Mouse (Mus musculus): ENCODE data around the gene Zfp428. TPM values are rescaled to one million over a fixed set of nuclear protein-coding genes. Genes with fewer than 3 reads are reported as not detected.

The Zfp428 gene
- polyA plus RNA-seq, 1 experiment from 2014 or later: 201 TPM

GRCm38 (mm10) chr7:24469126-24469525 lies 37.7 kb upstream of the Zfp428 start:
- Histone ChIP-seq H3K36me3 (replicated peaks; ENCODE audit: control insufficient read depth, insufficient read depth) (no peaks in the 10 kb centered on the region), H3K9ac (no peak overlapping the region), H3K27me3 (ENCODE audit: control insufficient read depth, insufficient read depth, low read length) (no peaks in the 10 kb centered on the region), H3K27ac (no peak overlapping the region), H3K4me2 (replicated peaks) (no peak overlapping the region), H3K9me3 (ENCODE audit: control insufficient read depth, low read length) (no peaks in the 10 kb centered on the region), H3K4me1 (replicated peaks; ENCODE audit: control insufficient read depth, insufficient read depth, low read length) (no peaks in the 10 kb centered on the region), H3K4me3 (replicated peaks; ENCODE audit: low read length) (no peak overlapping the region)
- WGBS: 87% methylated on average over 3 of the region's 3 CpGs
- DNase-seq (ENCODE audit: low spot score) (no peak), ATAC-seq (ENCODE audit: low FRiP score) (no peak)

GRCm38 (mm10) chr7:24470356-24470755 lies 36.5 kb upstream of the Zfp428 start:
- Histone ChIP-seq H3K9me3 (ENCODE audit: control insufficient read depth, low read length) (no peaks in the 10 kb centered on the region), H3K4me1 (replicated peaks; ENCODE audit: control insufficient read depth, insufficient read depth, low read length) (no peaks in the 10 kb centered on the region), H3K36me3 (replicated peaks; ENCODE audit: control insufficient read depth, insufficient read depth) (no peaks in the 10 kb centered on the region), H3K27me3 (ENCODE audit: control insufficient read depth, insufficient read depth, low read length) (no peaks in the 10 kb centered on the region), H3K4me3 (replicated peaks; ENCODE audit: low read length) (no peak overlapping the region), H3K9ac (no peak overlapping the region), H3K27ac (no peak overlapping the region), H3K4me2 (replicated peaks) (no peak overlapping the region)
- DNase-seq (ENCODE audit: low spot score): no peak
- 96% methylated on average over 7 of the region's 7 CpGs for WGBS
- no peak for ATAC-seq (ENCODE audit: low FRiP score)

DNA sequence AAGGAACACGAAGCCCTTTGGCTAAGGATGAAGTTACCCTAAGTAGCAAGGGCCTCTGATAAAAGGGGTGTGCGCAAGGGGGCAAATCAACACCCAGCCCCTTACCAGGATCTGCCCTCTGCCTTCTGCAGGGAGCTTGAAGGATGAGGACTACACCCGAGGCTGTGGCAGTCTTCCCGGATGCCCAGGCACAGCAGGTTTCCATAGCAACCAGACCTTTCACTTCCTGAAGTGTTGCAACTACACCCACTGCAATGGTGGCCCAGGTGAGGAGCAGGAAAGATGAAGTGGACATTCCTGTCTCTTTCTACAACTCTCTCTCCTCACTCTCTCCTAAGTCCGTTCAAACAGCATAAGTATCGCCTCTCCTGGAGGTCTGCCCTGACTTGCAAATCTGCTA lies 34.4 kb upstream of the Zfp428 start:
- Histone ChIP-seq H3K4me2 (replicated peaks) (no peak overlapping the region), H3K36me3 (replicated peaks; ENCODE audit: control insufficient read depth, insufficient read depth) (no peaks in the 10 kb centered on the region), H3K9ac (no peak overlapping the region), H3K4me3 (replicated peaks; ENCODE audit: low read length) (no peak overlapping the region), H3K9me3 (ENCODE audit: control insufficient read depth, low read length) (no peaks in the 10 kb centered on the region), H3K27ac (no peak overlapping the region), H3K27me3 (ENCODE audit: control insufficient read depth, insufficient read depth, low read length) (no peaks in the 10 kb centered on the region), H3K4me1 (replicated peaks; ENCODE audit: control insufficient read depth, insufficient read depth, low read length) (no peaks in the 10 kb centered on the region)
- ATAC-seq (ENCODE audit: low FRiP score) (no peak), DNase-seq (ENCODE audit: low spot score) (no peak)
- 71% methylated on average over 6 of the region's 6 CpGs for WGBS

GRCm38 (mm10) chr7:24472937-24473336 lies 33.9 kb upstream of the Zfp428 start:
- H3K4me3 ChIP-seq (replicated peaks; ENCODE audit: low read length): no peak overlapping the region
- WGBS: 80% methylated on average over 7 of the region's 7 CpGs
- ATAC-seq (ENCODE audit: low FRiP score): no peak
- no peaks in the 10 kb centered on the region for H3K27me3 ChIP-seq (ENCODE audit: control insufficient read depth, insufficient read depth, low read length)
- H3K9me3 ChIP-seq (ENCODE audit: control insufficient read depth, low read length): no peaks in the 10 kb centered on the region
- no peak for DNase-seq (ENCODE audit: low spot score)
- no peaks in the 10 kb centered on the region for H3K36me3 ChIP-seq (replicated peaks; ENCODE audit: control insufficient read depth, insufficient read depth)
- H3K9ac ChIP-seq: no peak overlapping the region
- no peak overlapping the region for H3K4me2 ChIP-seq (replicated peaks)
- no peaks in the 10 kb centered on the region for H3K4me1 ChIP-seq (replicated peaks; ENCODE audit: control insufficient read depth, insufficient read depth, low read length)
- H3K27ac ChIP-seq: no peak overlapping the region

- Histone ChIP-seq H3K9ac (no peak overlapping the region), H3K4me2 (replicated peaks) (no peak overlapping the region), H3K9me3 (ENCODE audit: control insufficient read depth, low read length) (no peaks in the 10 kb centered on the region), H3K36me3 (replicated peaks; ENCODE audit: control insufficient read depth, insufficient read depth) (no peaks in the 10 kb centered on the region), H3K4me1 (replicated peaks; ENCODE audit: control insufficient read depth, insufficient read depth, low read length) (no peaks in the 10 kb centered on the region), H3K27ac (no peak overlapping the region), H3K27me3 (ENCODE audit: control insufficient read depth, insufficient read depth, low read length) (no peaks in the 10 kb centered on the region), H3K4me3 (replicated peaks; ENCODE audit: low read length) (no peak overlapping the region)
- 38% methylated on average over 10 of the region's 10 CpGs for WGBS
- DNase-seq (ENCODE audit: low spot score) (peak; percentile 63), ATAC-seq (ENCODE audit: low FRiP score) (peak; percentile 44)
These were observed 32.8 kb upstream of the Zfp428 start for GRCm38 (mm10) chr7:24473913-24474529.

DNA sequence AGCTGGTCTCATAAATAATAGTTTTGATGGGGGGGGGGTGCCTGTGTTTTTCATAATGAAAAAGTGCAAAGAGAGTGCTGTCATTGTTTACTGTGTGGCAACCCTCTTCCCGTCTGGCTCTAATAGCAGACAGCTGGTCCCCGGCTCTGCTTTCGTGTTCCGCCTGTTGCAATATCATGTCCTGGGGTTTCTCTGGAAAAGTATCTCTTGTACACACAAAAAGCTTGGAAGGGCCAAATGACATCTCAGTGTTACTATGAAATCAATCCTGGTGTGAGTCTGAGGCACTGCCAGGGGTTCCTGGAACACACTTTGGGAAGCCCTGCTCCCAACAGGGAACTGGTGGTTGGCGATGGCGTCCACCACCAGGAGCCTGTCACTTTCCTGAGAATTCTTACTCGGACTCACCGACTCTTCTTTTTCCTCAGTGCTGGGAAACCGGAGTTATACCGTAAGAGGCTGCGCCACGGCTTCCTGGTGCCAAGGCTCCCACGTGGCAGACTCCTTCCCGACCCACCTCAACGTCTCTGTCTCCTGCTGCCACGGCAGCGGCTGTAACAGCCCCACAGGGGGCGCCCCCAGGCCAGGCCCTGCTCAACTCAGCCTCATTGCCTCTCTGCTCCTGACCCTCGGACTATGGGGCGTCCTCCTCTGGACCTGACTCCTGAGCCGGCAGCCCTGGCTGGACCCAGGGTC lies 31.8 kb upstream of the Zfp428 start:
- Histone ChIP-seq H3K27ac (no peak overlapping the region), H3K9ac (no peak overlapping the region), H3K4me3 (replicated peaks; ENCODE audit: low read length) (no peak overlapping the region), H3K27me3 (ENCODE audit: control insufficient read depth, insufficient read depth, low read length) (no peaks in the 10 kb centered on the region), H3K36me3 (replicated peaks; ENCODE audit: control insufficient read depth, insufficient read depth) (no peaks in the 10 kb centered on the region), H3K4me1 (replicated peaks; ENCODE audit: control insufficient read depth, insufficient read depth, low read length) (peaks cover 3% of the 10 kb centered on the region; the same call in 1 of the 2 replicates), H3K9me3 (ENCODE audit: control insufficient read depth, low read length) (no peaks in the 10 kb centered on the region), H3K4me2 (replicated peaks) (no peak overlapping the region)
- ATAC-seq (ENCODE audit: low FRiP score) (no peak), DNase-seq (ENCODE audit: low spot score) (no peak)
- WGBS: 28% methylated on average over 21 of the region's 21 CpGs

- no peak overlapping the region for H3K4me3 ChIP-seq (replicated peaks; ENCODE audit: low read length)
- no peaks in the 10 kb centered on the region for H3K36me3 ChIP-seq (replicated peaks; ENCODE audit: control insufficient read depth, insufficient read depth)
- H3K4me1 ChIP-seq (replicated peaks; ENCODE audit: control insufficient read depth, insufficient read depth, low read length): peaks cover 16% of the 10 kb centered on the region
- ATAC-seq (ENCODE audit: low FRiP score) (no peak), DNase-seq (ENCODE audit: low spot score) (no peak)
- no peak overlapping the region for H3K9ac ChIP-seq
- no peak overlapping the region for H3K27ac ChIP-seq
- no peaks in the 10 kb centered on the region for H3K9me3 ChIP-seq (ENCODE audit: control insufficient read depth, low read length)
- no peaks in the 10 kb centered on the region for H3K27me3 ChIP-seq (ENCODE audit: control insufficient read depth, insufficient read depth, low read length)
- H3K4me2 ChIP-seq (replicated peaks): no peak overlapping the region
- 80% methylated on average over 8 of the region's 8 CpGs for WGBS
These were observed 30.5 kb upstream of the Zfp428 start for GRCm38 (mm10) chr7:24476338-24476737.

- no peaks in the 10 kb centered on the region for H3K36me3 ChIP-seq (replicated peaks; ENCODE audit: control insufficient read depth, insufficient read depth)
- H3K9ac ChIP-seq: no peak overlapping the region
- H3K27me3 ChIP-seq (ENCODE audit: control insufficient read depth, insufficient read depth, low read length): no peaks in the 10 kb centered on the region
- DNase-seq (ENCODE audit: low spot score) (no peak), ATAC-seq (ENCODE audit: low FRiP score) (no peak)
- H3K4me1 ChIP-seq (replicated peaks; ENCODE audit: control insufficient read depth, insufficient read depth, low read length): peaks cover 16% of the 10 kb centered on the region
- H3K4me3 ChIP-seq (replicated peaks; ENCODE audit: low read length): no peak overlapping the region
- H3K4me2 ChIP-seq (replicated peaks): no peak overlapping the region
- no peak overlapping the region for H3K27ac ChIP-seq
- 85% methylated on average over 7 of the region's 7 CpGs for WGBS
- no peaks in the 10 kb centered on the region for H3K9me3 ChIP-seq (ENCODE audit: control insufficient read depth, low read length)
These were observed 29.9 kb upstream of the Zfp428 start for GRCm38 (mm10) chr7:24476856-24477255.

GRCm38 (mm10) chr7:24478911-24479310 lies 27.9 kb upstream of the Zfp428 start:
- no peaks in the 10 kb centered on the region for H3K36me3 ChIP-seq (replicated peaks; ENCODE audit: control insufficient read depth, insufficient read depth)
- 90% methylated on average over 5 of the region's 5 CpGs for WGBS
- no peak overlapping the region for H3K4me2 ChIP-seq (replicated peaks)
- H3K9ac ChIP-seq: no peak overlapping the region
- ATAC-seq (ENCODE audit: low FRiP score) (no peak), DNase-seq (ENCODE audit: low spot score) (no peak)
- peaks cover 28% of the 10 kb centered on the region for H3K4me1 ChIP-seq (replicated peaks; ENCODE audit: control insufficient read depth, insufficient read depth, low read length)
- H3K27ac ChIP-seq: no peak overlapping the region
- H3K4me3 ChIP-seq (replicated peaks; ENCODE audit: low read length): no peak overlapping the region
- H3K27me3 ChIP-seq (ENCODE audit: control insufficient read depth, insufficient read depth, low read length): no peaks in the 10 kb centered on the region
- no peaks in the 10 kb centered on the region for H3K9me3 ChIP-seq (ENCODE audit: control insufficient read depth, low read length)

Data from hindbrain, embryonic 14.5 days (tissue).